ENCODE assay signal across 8 mouse cellular contexts in the genomic region with DNA sequence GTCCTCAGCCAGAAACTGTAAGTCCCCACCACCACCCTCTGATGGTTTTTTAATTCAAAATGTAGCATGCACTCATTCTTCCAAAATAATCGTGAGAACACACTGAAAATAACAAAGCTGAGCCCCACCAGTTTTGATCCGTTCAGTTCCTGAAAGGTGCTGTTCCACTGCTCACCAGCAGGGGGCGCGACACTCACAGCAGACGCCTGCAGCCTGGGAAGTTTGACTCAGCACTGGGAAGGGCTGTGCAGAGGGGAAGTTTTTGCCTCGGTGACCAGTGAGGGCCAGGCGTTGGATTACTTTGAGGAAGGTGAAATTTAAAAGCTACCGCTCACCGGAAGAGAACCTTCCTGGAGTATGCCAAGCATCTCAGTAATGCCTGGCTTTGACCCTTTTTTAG.
DNase-seq lines count a peak whose midpoint lies in the region; ATAC-seq and TF ChIP-seq lines count a peak whose summit lies in the region.

No protein-coding gene starts in this region.

- no peak overlapping the region for H3K4me3 ChIP-seq in E14TG2a.4 (replicated peaks; ENCODE audit: low read length)
- H3K4me3 ChIP-seq in forebrain, embryonic 10.5 days, result no peak overlapping the region
- no peak overlapping the region for H3K4me3 ChIP-seq in heart, embryonic 14.5 days (ENCODE audit: control insufficient read depth in 1 of 2, insufficient read depth in 1 of 2, low read depth in 1 of 2, low read length in 2 of 2)
- no peak overlapping the region; the same call in 1 of the 2 replicates for H3K4me3 ChIP-seq in liver, embryonic 16.5 days (ENCODE audit: low read depth, low read length)

- 0 out of 2 replicates have a peak, but pooled peaks have one; percentile 49 for ATAC-seq in heart, embryonic 14.5 days (ENCODE audit: insufficient number of reproducible peaks, insufficient read depth, low FRiP score, low read depth)
- ATAC-seq in liver, embryonic 16.5 days (ENCODE audit: low read depth), result peak; percentile 17; the same call in 1 of the 2 replicates

- H3K9ac ChIP-seq in heart, embryonic 14.5 days (ENCODE audit: low read length), result no peak overlapping the region
- peak overlapping the region; percentile 71 for H3K9ac ChIP-seq in liver, embryonic 16.5 days (ENCODE audit: low read depth, low read length)

- no peaks in the 10 kb centered on the region for H3K36me3 ChIP-seq in E14TG2a.4 (ENCODE audit: insufficient read depth, low read length)
- no peaks in the 10 kb centered on the region for H3K36me3 ChIP-seq in forebrain, embryonic 10.5 days (replicated peaks)
- H3K36me3 ChIP-seq in heart, embryonic 14.5 days (ENCODE audit: control insufficient read depth, insufficient read depth, low read length), result no peaks in the 10 kb centered on the region
- H3K36me3 ChIP-seq in liver, embryonic 16.5 days (ENCODE audit: control insufficient read depth, insufficient read depth), result no peaks in the 10 kb centered on the region

- peak overlapping the region; percentile 29; the same call in 1 of the 2 replicates for H3K4me2 ChIP-seq in heart, embryonic 14.5 days (ENCODE audit: low read length)
- peak overlapping the region; percentile 65 for H3K4me2 ChIP-seq in liver, embryonic 16.5 days (ENCODE audit: low read depth, low read length)

- WGBS in forebrain, embryonic 10.5 days, result 2% methylated on average over 9 of the region's 9 CpGs
- WGBS in heart, embryonic 14.5 days, result 1% methylated on average over 9 of the region's 9 CpGs
- under 1% methylated on average over 9 of the region's 9 CpGs for WGBS in large intestine, adult 2 months
- 1% methylated on average over 9 of the region's 9 CpGs for WGBS in liver, embryonic 16.5 days (ENCODE audit: insufficient replicate concordance)

- H3K9me3 ChIP-seq in E14TG2a.4 (ENCODE audit: low read length), result no peaks in the 10 kb centered on the region
- no peaks in the 10 kb centered on the region for H3K9me3 ChIP-seq in forebrain, embryonic 10.5 days
- no peaks in the 10 kb centered on the region for H3K9me3 ChIP-seq in heart, embryonic 14.5 days (ENCODE audit: control insufficient read depth, low read length)
- no peaks in the 10 kb centered on the region for H3K9me3 ChIP-seq in liver, embryonic 16.5 days (replicated peaks; ENCODE audit: control insufficient read depth, low read length)

- peak overlapping the region; percentile 54; the same call in 1 of the 2 replicates for H3K27ac ChIP-seq in forebrain, embryonic 10.5 days
- H3K27ac ChIP-seq in heart, embryonic 14.5 days (replicated peaks in 1 of 2; ENCODE audit: control insufficient read depth in 1 of 2, insufficient read depth in 1 of 2, low read depth in 2 of 2, low read length in 2 of 2), result no peak overlapping the region
- peak overlapping the region; percentile 92 for H3K27ac ChIP-seq in liver, embryonic 16.5 days (ENCODE audit: low read length)

- 0 out of 2 replicates have a peak, but pooled peaks cover 3% of the 10 kb centered on the region for H3K27me3 ChIP-seq in E14TG2a.4 (ENCODE audit: insufficient read depth, low read length)
- peaks cover 9% of the 10 kb centered on the region for H3K27me3 ChIP-seq in forebrain, embryonic 10.5 days (ENCODE audit: poor library complexity, severe bottlenecking)
- H3K27me3 ChIP-seq in heart, embryonic 14.5 days (ENCODE audit: control insufficient read depth, insufficient read depth, low read length), result no peaks in the 10 kb centered on the region; the same call in none of the 2 replicates
- H3K27me3 ChIP-seq in liver, embryonic 16.5 days (ENCODE audit: control insufficient read depth, insufficient read depth, low read depth, low read length), result peaks cover 3% of the 10 kb centered on the region; the same call in 1 of the 2 replicates

- peaks cover 29% of the 10 kb centered on the region for H3K4me1 ChIP-seq in E14TG2a.4 (replicated peaks; ENCODE audit: low read depth, low read length)
- H3K4me1 ChIP-seq in forebrain, embryonic 10.5 days, result peaks cover 5% of the 10 kb centered on the region
- 0 out of 4 replicates have a peak, but pooled peaks cover 0 to 5% of the 10 kb centered on the region in 2 experiments for H3K4me1 ChIP-seq in heart, embryonic 14.5 days (ENCODE audit: control insufficient read depth in 2 of 2, insufficient read depth in 2 of 2, low read length in 2 of 2)
- peaks cover 37% of the 10 kb centered on the region for H3K4me1 ChIP-seq in liver, embryonic 16.5 days (ENCODE audit: control insufficient read depth, low read depth, low read length)

- peak; percentile 93 for TF ChIP-seq CTCF in E14TG2a.4 (conservative IDR thresholded peaks at IDR 0.05; ENCODE audit: low read length)

- DNase-seq in brain, embryonic 18.5 days (ENCODE audit: low read depth, low spot score), result peak; percentile 34
- DNase-seq in forebrain, embryonic 10.5 days (ENCODE audit: extremely low spot score, low spot score), result peak; percentile 82
- peak; percentile 36 for DNase-seq in large intestine, adult 2 months (ENCODE audit: low read depth, low spot score)
- DNase-seq in ovary, postnatal 10 days (ENCODE audit: low spot score), result peak; percentile 60
- DNase-seq in thymus, postnatal 0 days (ENCODE audit: low spot score), result peak; percentile 66

Comparison
In these comparisons a context has a peak if more than half of its experiments do, and no peak if none do; other contexts are left out.
1. H3K27ac ChIP-seq: peak in forebrain, embryonic 10.5 days (single experiment) and liver, embryonic 16.5 days (single experiment); none in heart, embryonic 14.5 days (0 of 2).
2. Peak in every context shown above with its lines, with median percentiles within 50 percentile points of each other: DNase-seq.